Mouse (Mus musculus) brain, embryonic 14.5 days (tissue): ENCODE results near the gene Ehd1.

Experiments used
- CTCF ChIP-seq: fragments of 200-500 bp; IDR thresholded peaks from 2 replicates; pipeline ENCODE4 v1.5.1; 2012; ENCODE audit warnings: inconsistent platforms, mild to moderate bottlenecking, moderate library complexity, borderline replicate concordance; ENCODE audit not compliant: insufficient read depth, insufficient read length; ENCODE audit errors: extremely low read depth
- POLR2A ChIP-seq: fragments of 200-500 bp; IDR thresholded peaks from 2 replicates; pipeline ENCODE4 v1.6.1; 2012; ENCODE audit warnings: mild to moderate bottlenecking, inconsistent platforms, borderline replicate concordance; ENCODE audit not compliant: poor library complexity, insufficient read depth, insufficient read length, severe bottlenecking; ENCODE audit errors: extremely low read depth

DNA sequence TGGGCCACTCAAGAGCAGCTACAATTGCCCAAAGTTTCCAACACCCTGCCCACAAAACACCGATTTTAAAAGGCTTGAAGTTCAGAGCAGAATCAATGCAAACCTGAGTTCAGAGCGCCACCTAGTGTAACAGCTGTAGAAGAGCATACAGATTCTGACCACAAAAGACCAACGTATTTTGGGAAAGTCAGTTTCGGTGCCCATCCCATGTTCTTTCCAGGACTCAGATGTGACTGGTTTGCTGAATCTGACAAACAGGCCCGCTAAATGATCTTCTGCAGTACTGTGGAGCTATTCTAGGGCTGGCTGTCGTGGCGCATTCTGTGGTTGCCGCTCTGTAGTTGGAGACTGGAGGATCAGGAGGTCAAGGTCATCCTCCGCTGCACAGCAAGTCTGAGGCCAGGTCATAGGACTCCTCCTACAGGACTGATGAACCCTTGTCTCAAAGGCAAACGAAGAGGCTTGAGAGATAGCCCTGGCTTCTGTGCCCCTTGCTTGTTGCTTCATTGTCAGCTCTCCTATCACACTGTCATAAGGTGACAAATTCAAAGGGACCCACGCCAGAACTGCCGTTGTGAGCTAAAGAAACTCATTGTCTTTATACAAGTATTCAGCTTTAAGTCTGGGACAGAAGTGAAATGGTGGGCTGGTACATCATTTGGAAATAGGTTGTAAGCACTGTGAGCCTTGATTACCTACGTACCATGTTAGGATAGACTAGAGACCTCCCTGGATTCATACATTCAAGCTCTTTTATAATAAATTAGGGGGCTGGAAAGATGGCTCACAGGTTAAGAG lies 55.4 kb downstream of the Ehd1 start:
- TF ChIP-seq POLR2A (no peak), CTCF (peak; percentile 81)
